Mouse (Mus musculus): ENCODE measurements around the gene Cacna2d1.
A peak's percentile ranks its signal among the peaks of the same experiment; 100 is the strongest.

The Cacna2d1 gene

DNA sequence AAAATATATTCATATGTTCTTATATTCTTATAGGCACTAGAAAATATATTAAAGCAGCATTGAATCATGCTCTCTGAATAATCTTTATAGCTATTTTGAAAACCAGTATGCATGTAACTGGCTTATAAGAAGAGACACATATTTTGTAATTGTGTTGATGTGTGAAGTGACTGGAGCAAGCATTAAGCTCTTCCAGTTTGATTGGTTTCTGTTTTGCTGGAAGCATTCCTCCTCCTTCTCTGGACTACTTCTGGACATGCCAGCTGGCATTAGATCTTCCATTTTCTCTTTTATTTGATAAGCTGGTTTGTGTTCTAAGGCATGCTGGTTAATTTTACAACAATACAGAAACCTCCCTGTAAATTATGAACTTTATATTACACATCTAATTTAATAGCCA, 228.8 kb downstream of the Cacna2d1 start:
- no peak for DNase-seq (ENCODE audit: low spot score)

DNA sequence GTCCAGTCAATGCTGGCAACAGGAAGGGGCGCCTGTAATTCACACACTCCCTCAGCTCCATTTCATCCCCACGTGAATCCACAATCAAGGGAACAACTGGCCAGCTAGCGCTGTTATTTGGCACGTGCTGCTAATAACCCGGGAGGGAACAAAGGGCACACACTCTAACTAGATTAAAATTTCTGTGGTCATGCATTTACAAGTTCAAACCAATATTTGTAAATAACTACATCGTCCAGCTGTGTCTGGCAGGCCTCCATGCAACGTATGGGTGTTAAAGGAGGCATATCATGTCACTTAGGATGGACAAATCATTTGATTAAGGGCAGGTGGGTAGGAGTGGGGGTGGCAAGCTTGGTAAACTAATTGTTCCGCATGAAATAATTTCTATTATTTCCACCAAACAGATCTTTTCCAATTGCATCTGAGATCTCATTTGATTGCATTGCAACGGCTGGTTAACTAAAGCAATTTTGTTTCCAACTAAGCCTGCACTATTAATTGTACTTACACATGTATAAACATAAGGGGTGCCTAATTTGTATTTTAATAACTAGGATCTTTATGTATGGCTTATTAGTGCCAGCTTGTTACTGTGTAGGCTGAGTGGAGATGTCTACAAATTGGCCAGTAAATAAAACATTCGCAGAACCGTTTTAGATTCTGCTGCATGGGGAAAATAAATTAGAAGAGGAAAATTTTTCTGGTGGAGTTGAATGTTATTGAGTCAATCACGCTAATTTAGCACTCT, 231.8 kb downstream of the Cacna2d1 start:
- no peak for DNase-seq (ENCODE audit: low spot score)

DNA sequence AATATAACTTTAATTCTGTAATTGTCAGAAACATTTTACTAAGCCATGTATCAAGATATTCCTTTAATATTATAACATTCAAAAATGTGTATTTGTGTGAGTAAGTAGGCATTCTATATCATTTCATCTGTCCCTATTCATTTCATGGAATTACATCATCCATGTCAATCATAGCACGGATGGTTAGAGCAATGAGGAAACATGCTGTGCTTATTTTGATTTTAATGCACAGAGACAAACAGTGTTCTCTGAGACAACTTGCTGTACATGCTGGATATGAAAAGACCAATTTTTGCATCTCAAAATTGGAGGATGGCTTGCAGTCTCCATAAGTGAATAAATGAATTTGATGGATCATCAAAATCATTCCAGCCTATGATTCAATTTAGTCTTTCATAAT, 232.4 kb downstream of the Cacna2d1 start:
- no peak for DNase-seq (ENCODE audit: low spot score)

DNA sequence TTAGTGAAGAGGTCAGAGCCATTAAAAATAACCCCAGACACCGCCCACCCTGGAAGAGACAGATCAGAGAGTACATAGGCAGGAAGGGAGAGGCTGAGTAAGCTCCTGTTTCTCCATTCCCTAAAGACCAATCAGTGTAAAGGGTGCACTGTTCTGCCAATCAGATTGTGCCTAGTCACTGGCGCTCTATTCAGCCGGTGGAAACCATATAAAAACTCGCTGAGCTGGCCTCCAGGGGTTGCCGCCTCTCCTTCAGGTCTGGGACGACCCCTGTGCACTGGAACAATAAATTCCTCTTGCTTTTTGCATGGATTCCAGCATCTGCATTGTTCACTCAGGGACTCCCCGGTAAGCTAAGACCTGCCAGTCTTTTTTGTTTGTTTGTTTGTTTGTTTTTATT, 246.6 kb downstream of the Cacna2d1 start:
- DNase-seq (ENCODE audit: low spot score) = no peak

DNA sequence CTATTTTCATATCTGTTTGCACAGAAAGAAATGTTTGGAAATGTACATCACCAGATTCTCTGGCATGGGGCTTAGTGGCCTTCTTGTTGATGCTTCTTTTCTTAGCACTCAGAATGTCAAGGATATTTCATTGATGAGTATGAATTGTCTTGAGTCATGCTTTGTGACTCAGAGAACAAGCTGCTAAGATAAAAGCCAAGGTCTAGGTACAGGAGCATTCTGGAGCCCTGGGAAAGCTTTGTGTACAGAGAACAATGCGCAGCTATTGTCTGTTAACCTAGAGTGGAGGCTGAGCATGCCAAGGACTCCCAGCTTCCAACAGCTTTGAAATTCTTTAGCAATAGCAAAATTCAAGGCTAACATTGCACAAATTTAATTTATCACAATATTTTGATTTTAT, 249.6 kb downstream of the Cacna2d1 start:
- DNase-seq (ENCODE audit: low spot score) = no peak

DNA sequence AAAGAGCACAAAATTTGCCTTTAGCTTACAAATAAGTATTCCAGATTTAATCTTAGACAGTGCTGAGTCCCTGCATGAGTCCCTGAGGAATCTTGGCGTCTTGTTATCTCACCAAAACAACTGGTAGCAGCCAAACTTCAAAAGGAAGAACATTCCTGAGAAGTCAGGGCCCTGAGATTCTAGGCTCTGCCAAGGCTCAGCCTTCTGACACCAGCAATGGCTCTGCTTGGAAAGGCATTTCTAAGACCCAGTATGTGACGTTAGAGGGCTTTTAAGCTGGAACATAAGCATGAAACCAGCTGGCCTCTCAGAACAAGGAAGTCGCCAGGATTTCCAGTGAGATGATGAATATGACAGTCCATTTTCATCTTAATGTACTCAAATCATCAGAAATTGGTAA, 253.4 kb downstream of the Cacna2d1 start:
- DNase-seq (ENCODE audit: low spot score) = no peak

DNA sequence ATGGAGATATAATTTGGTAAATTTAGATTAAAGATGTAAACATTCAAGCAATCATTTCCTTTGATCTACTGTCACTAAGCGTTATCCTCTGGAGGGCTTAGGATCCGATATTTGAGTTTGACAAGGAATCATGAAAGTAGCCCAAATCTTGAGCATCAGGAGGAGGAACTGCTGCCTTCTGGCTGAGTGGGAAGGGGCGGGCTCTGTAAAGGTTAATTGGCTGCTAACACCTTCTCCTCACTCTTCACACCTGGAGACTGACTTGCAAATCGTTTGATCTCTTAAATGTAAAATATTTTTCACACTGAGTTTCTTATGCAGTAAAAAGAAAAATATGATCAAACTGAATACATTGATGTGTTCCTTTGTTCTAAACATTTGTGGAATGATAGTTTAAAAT, 255.4 kb downstream of the Cacna2d1 start:
- DNase-seq (ENCODE audit: low spot score) = no peak

DNA sequence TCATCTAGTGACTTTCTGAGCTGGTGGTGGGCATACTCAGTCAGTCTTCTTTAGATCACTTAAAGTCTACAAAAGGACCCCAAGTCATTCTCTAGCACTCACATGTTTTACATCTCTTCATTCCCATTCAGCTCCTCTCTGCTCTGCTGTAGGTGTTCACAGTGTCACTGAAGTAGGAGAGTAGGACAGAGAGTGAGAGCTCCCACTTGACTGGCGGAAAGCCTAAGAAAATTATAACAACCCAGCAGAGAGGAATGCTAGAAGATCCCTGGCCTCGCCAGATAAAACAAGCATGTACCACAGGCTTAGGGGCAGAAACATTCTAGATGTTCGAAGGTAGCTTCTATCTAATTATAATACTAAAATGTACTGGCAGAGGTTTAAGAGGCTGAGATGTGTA, 256.7 kb downstream of the Cacna2d1 start:
- no peak for DNase-seq (ENCODE audit: low spot score)

DNA sequence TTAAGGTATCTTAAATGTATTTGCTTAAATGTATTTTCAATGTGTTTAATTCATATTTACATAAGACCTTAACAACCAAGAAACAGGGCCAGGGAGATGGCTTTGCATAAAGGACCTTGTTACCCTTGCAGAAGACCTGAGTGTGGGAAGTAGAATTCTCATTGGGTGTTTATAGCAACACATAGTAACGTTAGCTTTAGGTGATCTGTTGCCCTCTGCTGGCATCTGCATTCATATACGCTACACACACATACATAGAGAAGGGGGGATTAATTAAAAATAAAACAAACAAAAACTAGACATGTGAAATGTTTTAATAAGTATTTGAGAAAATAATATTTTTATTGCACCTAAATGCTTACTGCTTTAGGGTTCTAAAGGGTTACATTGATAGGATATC, 265.3 kb downstream of the Cacna2d1 start:
- DNase-seq (ENCODE audit: low spot score) = peak; percentile 65

DNA sequence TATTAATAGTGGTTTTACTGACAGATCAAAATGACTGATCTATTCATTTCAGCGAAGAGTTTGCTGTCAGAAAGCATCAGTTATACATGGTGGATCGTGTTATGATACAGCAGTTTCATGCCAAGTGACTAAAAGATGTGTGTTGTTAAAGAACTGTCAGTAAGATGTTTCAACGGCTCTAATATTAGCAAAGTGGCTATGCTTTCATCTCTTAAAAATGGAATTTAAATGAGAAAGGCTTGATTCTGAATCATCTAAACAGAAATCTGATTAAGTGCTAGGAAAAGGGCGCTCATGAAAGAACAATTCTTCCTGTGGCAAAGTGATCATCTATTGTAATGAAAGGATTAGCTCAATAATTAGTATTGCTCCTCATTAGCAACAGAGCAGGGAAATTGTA, 287.5 kb downstream of the Cacna2d1 start:
- DNase-seq (ENCODE audit: low spot score) = no peak

DNA sequence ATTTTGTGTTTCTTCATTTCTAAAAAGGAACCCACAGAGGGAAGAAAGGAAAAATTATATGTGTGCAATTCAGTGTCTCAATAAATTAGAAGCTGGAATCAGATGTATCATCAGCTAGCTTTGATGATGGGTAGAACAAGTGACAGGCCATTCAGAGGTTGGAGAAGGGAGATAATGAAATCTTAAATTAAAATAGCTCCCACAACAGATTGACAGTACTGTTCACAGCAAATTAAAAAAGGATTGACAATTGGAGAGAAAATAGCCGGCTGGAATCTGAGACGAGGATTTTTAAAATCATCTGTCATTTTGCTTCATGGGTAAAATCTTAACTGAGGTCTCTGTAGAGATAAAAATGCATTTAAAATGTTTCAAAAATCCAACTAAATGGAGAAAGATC, 290.9 kb downstream of the Cacna2d1 start:
- no peak for DNase-seq (ENCODE audit: low spot score)

DNA sequence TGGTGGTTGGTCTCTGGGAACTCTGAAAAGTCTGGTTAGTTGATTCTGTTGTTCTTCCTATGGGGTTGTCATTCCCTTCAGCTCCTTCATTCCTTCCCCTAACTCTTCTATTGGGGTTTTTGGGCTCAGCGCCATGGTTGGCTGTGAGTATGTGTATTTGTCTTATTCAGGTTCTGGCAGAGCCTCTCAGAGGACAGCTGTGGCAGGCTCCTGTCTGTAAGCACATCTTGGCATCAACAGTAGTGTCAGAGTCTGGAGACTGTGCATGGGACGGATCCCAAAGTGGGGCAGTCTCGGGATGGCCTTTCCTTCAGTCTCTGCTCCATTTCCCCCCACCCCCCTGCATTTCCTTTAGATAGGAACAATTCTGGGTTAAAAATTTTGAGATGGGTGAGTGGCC, 294.9 kb downstream of the Cacna2d1 start:
- DNase-seq (ENCODE audit: low spot score) = no peak

DNA sequence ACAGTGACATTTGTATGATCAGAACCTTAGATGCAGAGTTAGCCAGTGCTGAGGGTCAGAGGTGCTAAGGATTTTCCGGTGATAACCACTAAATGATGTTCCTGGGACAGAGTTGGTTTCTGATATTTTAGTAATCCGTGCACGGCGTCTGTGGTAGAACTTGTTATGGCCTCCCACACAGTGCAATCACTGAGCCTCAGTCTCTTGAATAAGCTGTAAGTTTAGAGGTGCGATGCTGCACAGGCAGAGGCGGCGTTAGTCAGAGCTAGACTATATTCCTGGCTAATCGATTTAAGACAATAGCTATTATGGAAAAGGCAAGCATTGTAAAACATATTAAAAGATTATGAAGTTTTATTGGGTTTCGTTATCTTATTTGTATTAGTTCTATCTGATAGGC, 297.0 kb downstream of the Cacna2d1 start:
- no peak for DNase-seq (ENCODE audit: low spot score)

DNA sequence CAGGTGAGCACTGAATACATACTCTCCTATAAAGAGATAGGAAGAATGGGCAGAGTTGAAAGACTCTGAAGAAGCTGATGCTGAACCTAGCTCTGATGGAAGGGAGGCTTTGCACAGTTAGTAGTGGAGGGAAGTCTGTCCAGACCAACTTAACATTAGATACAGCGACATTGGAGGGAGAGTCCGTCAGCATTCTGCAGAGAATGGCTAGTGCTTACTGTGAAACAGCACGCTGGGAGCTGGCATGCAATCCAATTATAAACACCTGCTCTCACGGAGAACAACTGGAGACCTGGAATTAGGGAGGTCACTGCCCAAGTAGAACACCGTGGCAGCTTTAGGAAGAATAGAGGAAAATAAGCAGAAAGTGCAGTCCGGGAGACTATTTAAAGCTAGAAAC, 300.4 kb downstream of the Cacna2d1 start:
- DNase-seq (ENCODE audit: low spot score) = no peak

DNA sequence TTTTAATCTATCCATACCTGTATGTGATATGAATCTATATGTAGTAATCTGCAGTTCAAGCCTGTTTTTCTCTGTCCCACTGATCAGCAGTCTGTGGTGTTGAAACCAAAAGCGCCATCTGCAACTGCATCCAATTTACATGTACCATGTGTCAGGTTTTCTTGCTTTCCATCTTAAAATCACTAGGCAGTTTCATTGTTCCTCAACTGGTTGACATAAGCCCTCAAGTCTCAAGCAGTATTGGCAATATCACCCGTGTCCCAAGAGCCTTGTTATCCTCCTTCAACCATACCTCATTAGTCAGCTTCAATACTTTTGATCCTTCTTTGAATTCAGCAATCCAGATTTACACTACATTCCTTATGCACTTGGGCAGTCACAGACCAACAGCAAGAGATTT, 301.4 kb downstream of the Cacna2d1 start:
- no peak for DNase-seq (ENCODE audit: low spot score)

DNA sequence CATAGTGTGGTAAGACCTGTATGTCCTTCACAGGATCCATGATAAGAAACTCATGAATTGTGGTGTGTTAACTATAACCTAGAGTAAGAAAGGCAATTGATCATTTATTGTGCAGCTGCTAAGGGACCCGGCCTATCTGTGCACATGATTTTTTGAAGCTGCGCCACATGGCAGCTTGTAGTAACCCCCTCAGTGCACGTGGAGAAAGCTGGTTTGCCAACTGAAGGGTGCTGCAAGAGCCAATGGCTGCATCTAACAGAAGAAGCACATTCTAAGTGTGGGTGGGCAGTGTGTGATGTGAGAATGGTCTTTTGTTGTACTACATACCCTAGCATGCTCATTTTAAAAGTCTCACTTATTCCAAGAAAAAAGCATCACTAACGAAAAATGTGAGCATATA, 302.1 kb downstream of the Cacna2d1 start:
- DNase-seq (ENCODE audit: low spot score) = no peak

DNA sequence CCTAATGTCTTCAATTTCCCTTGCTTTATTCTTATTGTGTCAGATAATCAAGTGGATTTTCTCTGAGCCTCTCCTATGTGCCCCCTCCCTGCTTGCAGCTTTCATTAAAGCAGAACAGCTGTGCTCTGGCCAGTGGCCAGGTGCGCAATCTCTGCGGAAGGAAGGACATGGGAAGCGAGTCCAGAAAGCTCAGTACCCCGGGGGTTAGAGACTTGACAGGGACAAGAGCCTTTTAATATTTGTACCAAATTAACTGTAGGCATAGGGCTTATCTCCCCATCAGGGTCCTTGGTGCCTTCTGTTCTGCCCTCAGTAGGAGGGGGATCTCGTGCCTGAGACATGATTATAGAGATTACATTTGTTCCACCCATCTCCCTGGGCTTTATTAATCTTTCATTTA, 303.5 kb downstream of the Cacna2d1 start:
- no peak for DNase-seq (ENCODE audit: low spot score)

DNA sequence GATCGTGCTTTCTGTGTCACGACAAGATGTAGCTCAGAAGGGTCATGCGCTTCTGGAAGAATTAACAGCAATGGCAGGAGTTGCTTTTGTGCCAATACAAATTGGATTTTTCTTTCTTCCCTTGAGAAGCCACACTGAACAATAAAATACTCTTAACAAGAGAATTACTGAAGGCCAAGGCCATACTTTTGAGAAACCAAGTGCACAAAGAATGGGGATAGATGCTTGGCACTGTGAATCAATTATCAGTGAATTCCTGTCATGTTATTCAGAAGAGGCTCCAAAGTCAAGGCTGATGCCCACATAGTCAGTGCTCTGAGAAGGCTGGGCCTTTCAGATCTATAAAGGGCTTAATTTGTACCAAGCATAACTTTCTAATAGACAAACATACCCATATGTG, 305.8 kb downstream of the Cacna2d1 start:
- no peak for DNase-seq (ENCODE audit: low spot score)

DNA sequence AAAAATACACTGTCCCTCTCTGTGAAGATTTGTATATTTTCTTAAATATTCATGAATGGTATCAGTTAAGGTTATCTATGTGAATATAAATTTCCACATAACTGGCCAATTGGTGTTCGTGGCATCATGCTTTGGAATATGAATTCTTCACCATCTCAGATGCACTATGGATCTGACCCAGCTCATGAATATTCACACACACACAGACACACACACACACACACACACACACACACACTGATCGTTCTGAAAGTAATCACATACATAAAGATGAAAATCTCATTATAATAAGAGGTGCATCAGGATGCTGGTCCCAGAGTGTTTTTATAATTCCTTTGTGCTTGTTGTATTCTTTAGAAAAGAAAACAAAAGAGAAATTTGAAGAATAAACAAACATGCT, 309.1 kb downstream of the Cacna2d1 start:
- no peak for DNase-seq (ENCODE audit: low spot score)

DNA sequence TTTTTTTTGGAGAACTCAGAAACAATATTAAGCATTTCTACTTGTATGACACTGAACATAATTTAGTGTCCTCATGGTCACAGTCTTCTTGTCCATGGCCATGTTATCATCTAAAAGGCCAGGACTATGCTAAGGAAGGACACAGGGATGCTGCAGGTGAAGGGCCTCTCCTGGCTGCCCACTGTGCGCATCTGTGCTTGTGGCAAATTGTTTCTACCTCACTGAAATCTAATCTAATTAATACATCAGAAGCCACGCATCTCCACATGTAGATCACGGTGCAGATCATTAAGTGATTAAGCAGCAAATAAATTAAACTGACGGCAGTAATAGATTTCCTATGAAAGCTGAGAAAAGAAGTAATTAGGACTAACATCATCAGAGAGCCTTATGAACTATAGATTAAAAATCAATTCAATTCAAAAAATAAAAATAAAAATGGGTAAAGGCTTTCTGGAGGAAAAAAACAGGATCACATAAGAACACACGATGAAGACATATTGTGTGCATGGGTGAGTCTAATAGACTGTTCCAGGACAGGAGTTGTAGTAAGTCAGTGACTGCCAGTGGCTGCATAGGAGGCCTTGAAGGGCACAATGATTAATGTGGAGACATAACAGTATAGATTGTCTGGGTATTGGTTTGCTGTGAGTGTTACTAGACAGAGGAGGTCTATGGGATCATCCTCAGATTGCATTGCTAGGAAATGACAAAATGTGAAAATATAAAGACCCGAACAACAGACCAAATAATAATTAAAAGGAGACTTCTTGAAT, 318.4 kb downstream of the Cacna2d1 start:
- DNase-seq (ENCODE audit: low spot score) = no peak

DNA sequence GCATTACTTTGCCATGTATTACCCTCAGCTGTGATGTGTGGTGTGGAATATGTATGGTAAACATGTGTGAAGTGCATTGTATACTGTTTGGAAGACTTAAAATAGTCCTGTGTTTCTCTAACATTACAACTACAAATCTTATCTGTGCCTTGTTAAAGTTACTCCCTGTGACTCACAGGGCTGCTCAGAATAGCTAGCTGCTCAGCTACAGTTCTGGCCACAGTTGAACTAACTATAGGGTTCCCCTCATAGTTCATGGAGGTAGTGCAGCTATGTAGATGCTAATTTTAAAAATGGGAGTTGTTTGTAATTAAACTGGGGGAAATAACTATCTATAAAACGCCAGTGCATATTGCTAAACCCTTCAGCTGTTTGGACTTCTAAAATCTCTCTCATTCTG, 319.3 kb downstream of the Cacna2d1 start:
- DNase-seq (ENCODE audit: low spot score) = no peak

DNA sequence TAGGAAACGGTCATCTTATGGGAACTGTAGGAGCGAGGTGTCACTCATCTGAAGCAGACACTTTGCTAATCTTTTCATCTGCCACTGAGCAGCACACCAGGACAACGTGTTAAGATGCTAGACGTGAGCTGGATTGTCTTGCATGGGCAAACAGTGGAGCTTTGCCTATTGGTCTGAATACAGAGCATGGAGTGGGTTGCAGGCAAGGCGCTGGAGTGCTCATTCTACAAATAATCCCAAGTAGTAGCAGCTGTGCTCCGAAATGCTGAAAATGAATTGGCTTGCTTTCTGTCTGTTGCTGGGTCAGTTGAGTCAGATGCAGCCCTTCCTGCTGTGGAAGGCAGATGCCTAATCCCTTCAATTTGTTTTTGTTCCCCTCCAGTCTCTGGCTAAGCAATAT, 330.9 kb downstream of the Cacna2d1 start:
- DNase-seq (ENCODE audit: low spot score) = no peak

DNA sequence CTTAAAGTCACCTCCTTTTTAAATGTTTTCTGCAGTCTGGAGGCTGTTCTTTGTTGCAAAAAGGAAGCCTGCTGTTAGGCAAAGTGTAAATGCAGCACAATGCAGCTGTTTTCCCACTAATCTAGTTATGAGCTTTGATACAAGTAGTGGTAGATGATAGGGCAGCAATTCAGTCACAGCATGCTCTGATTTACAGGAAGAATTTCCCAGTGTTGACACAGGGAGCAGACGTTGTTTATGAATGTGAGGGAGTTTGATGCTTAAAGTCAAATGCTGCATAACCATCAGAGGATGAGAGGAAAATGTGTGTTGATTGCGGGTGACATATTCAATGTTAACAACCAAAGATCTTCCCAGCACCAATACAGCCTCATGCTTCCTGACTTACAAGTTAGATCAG, 342.6 kb downstream of the Cacna2d1 start:
- DNase-seq (ENCODE audit: low spot score) = no peak

DNA sequence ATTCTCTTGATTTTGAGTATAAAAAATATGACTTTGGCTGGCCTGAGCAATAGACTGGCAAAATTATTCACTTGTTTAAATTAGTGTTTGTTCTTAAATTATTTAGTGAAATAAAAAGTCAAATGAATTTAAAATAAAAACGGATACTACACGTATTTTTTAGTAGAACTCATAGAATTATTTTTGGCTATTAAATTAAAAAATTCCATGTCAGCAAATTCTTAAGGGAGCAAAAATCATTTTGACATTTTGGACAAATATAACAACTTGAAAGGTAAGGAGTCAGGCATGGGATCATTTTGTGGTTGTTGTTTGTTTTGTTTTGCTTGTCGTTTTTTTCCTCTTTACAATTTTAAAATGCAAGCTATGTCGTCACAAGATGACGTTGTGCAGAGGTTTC, 346.7 kb downstream of the Cacna2d1 start:
- no peak for DNase-seq (ENCODE audit: low spot score)
